Mouse (Mus musculus) forebrain, embryonic 10.5 days (tissue): ENCODE measurements around the gene Tra2a. TPM values are rescaled to one million over a fixed set of nuclear protein-coding genes. Genes with fewer than 3 reads are reported as not detected.
A peak's percentile ranks its signal among the peaks of the same experiment; 100 is the strongest.
"Not testable (repeated sequence)": the region's sequence is repeated elsewhere in the genome, so short reads cannot be mapped to it uniquely, and the experiment has no call there.

Experiments used
- DNase-seq: peaks from one replicate; pipeline ENCODE4 v3.0.0-alpha.2; 2017; ENCODE audit warnings: low spot score; ENCODE audit errors: extremely low spot score
- H3K27ac ChIP-seq: fragments of 300-500 bp; sonication (generic); 2 replicates; pipeline ENCODE4 v1.5.1; 2016; ENCODE audit warnings: mild to moderate bottlenecking
- H3K27me3 ChIP-seq: fragments of 300-500 bp; sonication (generic); 2 replicates; pipeline ENCODE4 v1.6.1; 2016; ENCODE audit warnings: mild to moderate bottlenecking; ENCODE audit not compliant: poor library complexity, severe bottlenecking
- H3K36me3 ChIP-seq: fragments of 300-500 bp; sonication (generic); replicated peaks from 2 replicates; pipeline ENCODE4 v1.6.1; 2016; ENCODE audit warnings: mild to moderate bottlenecking, moderate library complexity
- H3K4me1 ChIP-seq: fragments of 300-500 bp; sonication (generic); 2 replicates; pipeline ENCODE4 v1.6.1; 2016
- H3K4me3 ChIP-seq: fragments of 300-500 bp; sonication (generic); 2 replicates; pipeline ENCODE4 v1.5.1; 2016; ENCODE audit warnings: mild to moderate bottlenecking, moderate library complexity
- H3K9me3 ChIP-seq: fragments of 300-500 bp; sonication (generic); 2 replicates; pipeline ENCODE4 v1.6.1; 2016; ENCODE audit warnings: mild to moderate bottlenecking, moderate library complexity
- WGBS: fragments of 180-500 bp; shearing (Covaris S2); methylation state at CpG from one replicate; pipeline ENCODE4 v1.1.7; 2016; 5-methylcytosine and 5-hydroxymethylcytosine counted together
- polyA plus RNA-seq: library from polyadenylated mRNA; unstranded; fragments of >200 nt; fragmentation: Nextera tagmentation; extraction: Ambion mirVana; gene quantifications from 2 replicates; pipeline ENCODE4 v1.2.1, GENCODE M21; 2016

The Tra2a gene
- polyA plus RNA-seq, 1 experiment from 2014 or later = 127 TPM

DNA sequence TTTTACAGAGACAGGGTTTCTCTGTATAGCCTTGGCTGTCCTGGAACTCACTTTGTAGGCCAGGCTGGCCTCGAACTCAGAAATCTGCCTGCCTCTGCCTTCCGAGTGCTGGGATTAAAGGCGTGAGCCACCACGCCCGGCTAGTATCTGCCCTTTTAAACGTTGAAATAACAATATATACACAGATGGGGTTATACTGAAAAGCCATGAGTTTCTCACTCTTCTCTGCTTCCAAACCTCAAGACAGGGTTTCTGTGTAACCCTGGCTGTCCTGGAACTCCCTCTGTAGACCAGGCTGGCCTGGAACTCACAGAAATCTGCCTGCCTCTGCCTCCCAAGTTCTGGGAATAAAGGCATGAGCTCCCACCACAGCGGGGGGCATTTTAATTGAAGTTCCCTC is 613 bp upstream of the Tra2a start:
- Histone ChIP-seq H3K4me3 (peak overlapping the region; percentile 82; the same call in 1 of the 2 replicates), H3K4me1 (peaks cover 32% of the 10 kb centered on the region), H3K27ac (peak overlapping the region; percentile 99)
- H3K27me3 ChIP-seq, DNase-seq, H3K9me3 ChIP-seq, H3K36me3 ChIP-seq: not testable (repeated sequence)
- WGBS = 89% methylated on average over 7 of the region's 7 CpGs

DNA sequence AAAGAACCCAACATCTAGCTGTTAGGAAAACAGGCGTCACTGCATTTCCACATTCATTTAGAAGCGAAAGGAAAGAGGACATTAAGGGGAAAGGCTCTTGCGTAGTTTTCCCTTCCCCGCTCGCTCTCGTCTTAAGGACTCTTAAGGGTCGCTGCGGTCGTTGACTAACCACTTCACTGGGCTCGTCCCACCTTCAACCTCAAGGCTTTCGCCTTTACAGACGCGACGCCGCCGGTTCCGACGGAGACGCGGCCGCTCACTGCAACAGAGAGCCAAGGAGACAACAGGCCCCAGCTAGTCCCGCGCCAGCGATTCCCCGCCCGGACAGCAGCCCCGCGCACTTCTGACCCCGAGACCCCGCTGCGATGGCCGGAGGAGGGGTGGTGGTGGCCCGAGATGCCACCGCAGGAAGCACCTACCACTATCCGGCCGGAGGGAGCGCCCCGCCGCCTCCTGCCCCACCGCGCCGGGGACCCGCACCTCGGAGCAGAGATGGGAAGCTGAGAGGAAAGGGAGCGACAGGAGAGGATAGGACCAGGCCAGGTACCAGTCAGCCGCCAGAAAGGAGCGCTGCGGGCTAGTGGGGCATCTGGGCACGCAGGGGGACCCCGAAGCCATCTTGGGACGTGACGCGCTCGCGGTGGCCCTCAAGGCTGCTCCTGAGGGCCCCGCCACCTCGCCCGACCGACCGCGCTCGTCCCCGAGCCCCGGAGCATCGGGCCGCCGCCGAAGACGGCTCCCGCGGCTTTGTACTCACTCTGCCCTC is 569 bp downstream of the Tra2a start:
- Histone ChIP-seq H3K4me1 (peaks cover 32% of the 10 kb centered on the region), H3K4me3 (peak overlapping the region; percentile 82), H3K27ac (peak overlapping the region; percentile 99), H3K36me3 (peaks cover 15% of the 10 kb centered on the region), H3K9me3 (no peaks in the 10 kb centered on the region), H3K27me3 (no peaks in the 10 kb centered on the region)
- WGBS = under 1% methylated on average over 70 of the region's 71 CpGs
- DNase-seq = peak; percentile 59

DNA sequence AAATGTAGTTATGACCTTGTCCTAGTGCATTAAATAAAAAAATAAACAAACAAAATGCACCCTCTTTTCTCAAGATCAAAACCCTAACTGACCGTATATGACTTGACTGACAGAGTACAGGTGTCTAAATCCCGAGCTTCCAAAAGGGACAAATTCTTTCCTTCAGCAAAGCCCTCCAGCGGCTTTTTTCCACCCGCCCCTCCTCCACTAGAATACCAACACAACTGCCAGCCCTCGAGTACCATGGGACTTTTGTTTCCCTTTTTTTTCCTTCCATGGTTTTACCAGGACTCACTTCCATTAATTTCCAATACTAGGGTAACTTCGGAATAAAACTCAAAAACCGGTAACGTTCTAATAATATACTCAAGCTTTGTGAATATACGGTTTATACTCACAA is 1.4 kb downstream of the Tra2a start:
- WGBS = under 1% methylated on average over 9 of the region's 9 CpGs
- H3K4me1 ChIP-seq = peaks cover 36% of the 10 kb centered on the region
- DNase-seq = no peak
- H3K36me3 ChIP-seq = peaks cover 20% of the 10 kb centered on the region
- no peaks in the 10 kb centered on the region for H3K27me3 ChIP-seq
- H3K27ac ChIP-seq = peak overlapping the region; percentile 99
- H3K4me3 ChIP-seq = peak overlapping the region; percentile 82
- H3K9me3 ChIP-seq = no peaks in the 10 kb centered on the region

DNA sequence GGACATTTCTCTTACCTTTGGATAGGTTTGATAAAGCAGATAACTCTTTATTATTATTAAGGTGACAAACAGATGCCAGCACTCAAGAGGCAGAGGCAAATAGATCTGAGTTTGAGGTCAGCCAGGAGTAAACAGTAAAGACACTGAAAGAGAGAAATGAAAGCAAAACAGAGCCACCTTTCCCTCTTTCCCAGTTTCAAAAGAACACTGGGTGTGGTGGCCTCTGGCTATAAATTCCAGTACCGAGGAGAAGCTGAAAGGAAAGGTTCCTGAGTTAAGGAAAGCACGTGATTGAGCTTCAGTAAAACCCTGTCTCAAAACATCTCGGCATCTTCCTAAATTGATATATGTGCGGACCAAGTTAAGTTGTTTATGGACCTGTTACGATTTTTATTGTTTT is 4.1 kb downstream of the Tra2a start:
- Histone ChIP-seq H3K4me1 (peaks cover 36% of the 10 kb centered on the region), H3K9me3 (no peaks in the 10 kb centered on the region), H3K27me3 (no peaks in the 10 kb centered on the region), H3K4me3 (no peak overlapping the region), H3K36me3 (peaks cover 23% of the 10 kb centered on the region), H3K27ac (no peak overlapping the region)
- no peak for DNase-seq
- WGBS = 52% methylated on average over 5 of the region's 5 CpGs

DNA sequence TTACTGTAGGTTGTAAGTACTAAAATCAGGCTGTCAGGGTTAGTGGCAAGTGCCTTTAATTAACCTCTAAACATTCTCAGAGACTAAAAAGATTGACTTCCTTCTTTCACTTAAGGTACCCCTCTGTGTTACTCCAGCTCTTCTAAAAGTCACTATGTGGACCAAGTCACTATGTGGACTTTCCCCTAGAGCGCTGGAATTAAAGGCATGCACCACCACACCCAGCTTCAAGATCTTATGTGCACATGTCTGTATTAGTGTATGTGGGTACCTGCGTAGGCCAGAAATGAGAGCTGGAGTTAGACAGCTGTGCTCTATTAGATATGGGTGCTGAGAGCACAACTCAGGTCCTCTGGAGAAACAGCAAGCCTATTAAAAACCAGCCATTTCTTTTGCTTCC is 6.0 kb downstream of the Tra2a start:
- Histone ChIP-seq H3K27ac (no peak overlapping the region), H3K4me1 (peaks cover 33% of the 10 kb centered on the region), H3K4me3 (no peak overlapping the region), H3K36me3 (peaks cover 27% of the 10 kb centered on the region), H3K9me3 (no peaks in the 10 kb centered on the region), H3K27me3 (no peaks in the 10 kb centered on the region)
- 97% methylated on average over 2 of the region's 2 CpGs for WGBS
- DNase-seq = no peak

DNA sequence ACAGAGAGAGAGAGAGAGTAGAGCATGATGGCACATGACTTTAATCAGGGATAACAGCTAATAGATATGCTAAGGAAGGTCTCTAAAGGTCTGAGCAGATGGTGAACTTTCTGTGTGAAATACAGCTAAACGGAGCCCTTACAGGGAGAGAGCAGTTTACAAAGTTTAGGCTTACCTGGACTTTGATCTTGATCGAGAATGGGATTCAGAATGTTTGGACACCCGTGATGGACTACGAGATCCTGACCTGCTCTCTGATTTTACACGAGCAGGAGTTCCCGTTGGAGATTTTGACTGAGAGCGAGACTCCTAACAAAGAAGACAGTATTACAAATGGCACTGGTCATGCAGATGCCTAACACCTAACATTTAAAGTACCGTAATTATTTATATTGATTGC is 11.6 kb downstream of the Tra2a start:
- no peaks in the 10 kb centered on the region for H3K4me1 ChIP-seq
- 94% methylated on average over 8 of the region's 8 CpGs for WGBS
- H3K27ac ChIP-seq = no peak overlapping the region
- no peak overlapping the region for H3K4me3 ChIP-seq
- H3K27me3 ChIP-seq = no peaks in the 10 kb centered on the region
- peaks cover 64% of the 10 kb centered on the region for H3K36me3 ChIP-seq
- H3K9me3 ChIP-seq = no peaks in the 10 kb centered on the region
- no peak for DNase-seq

DNA sequence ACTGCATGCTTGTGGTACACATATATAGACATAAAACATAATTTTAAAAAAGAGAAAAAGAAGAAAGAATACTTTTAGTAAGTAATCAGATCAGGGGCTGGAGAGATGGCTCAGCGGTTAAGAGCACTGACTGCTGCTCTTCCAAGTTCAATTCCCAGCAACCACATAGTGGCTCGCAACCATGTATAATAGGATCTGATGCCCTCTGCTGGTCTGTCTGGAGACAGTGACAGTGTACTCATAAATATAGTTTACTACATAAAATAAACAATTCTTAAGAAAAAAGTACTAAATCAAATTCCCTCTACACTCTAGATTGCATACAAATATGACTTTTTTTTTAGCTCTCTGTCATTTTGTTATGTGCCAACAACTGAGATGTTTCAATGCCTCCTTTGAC is 12.6 kb downstream of the Tra2a start:
- Histone ChIP-seq H3K9me3 (no peaks in the 10 kb centered on the region), H3K27ac (no peak overlapping the region), H3K27me3 (no peaks in the 10 kb centered on the region), H3K4me3 (no peak overlapping the region), H3K36me3 (peaks cover 71% of the 10 kb centered on the region), H3K4me1 (no peaks in the 10 kb centered on the region)
- WGBS = 99% methylated on average over 2 of the region's 2 CpGs
- DNase-seq = no peak

DNA sequence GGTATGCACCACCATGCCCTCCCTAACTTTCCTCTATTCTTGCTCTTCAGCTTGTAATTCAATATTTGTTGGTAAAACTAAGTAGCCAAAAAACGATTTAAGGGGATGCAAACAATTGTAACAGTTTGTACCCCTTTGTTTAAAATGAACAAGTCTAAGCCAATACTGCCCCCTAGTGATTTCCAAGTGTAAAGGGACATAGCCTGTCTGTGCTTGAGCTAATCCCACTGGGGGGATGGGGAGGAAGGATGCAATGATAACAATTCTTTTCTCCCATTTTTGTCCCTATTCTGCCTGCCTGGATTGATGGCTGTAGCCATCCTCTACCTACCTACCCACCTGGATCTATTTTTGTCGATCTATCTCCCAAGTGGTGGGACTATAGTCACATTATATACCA is 16.6 kb downstream of the Tra2a start:
- H3K36me3 ChIP-seq = peaks cover 99% of the 10 kb centered on the region
- no peak for DNase-seq
- no peak overlapping the region for H3K4me3 ChIP-seq
- no peaks in the 10 kb centered on the region for H3K4me1 ChIP-seq
- H3K9me3 ChIP-seq = no peaks in the 10 kb centered on the region
- H3K27ac ChIP-seq = no peak overlapping the region
- no peaks in the 10 kb centered on the region for H3K27me3 ChIP-seq
- WGBS = 78% methylated on average over 2 of the region's 2 CpGs

DNA sequence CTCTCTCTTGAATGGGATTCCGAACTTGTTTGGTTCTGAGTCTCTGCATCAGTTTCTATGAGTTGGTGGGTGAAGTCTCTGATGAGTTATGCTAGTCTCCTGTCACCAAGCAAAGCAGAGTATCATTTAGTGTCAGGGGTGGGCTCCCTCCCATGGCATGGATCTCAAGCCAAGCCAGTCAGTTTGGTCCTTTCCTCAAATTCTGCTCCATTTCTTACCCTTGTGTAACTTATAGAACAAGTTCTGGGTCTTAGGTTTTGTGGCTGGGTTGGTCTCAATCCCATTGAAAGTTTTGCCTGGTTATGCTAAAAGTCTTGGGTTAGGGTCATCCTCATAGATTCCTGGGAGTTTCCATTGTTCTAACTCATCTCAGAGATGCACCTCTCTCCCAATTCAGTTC is 21.5 kb downstream of the Tra2a start:
- DNase-seq = no peak

DNA sequence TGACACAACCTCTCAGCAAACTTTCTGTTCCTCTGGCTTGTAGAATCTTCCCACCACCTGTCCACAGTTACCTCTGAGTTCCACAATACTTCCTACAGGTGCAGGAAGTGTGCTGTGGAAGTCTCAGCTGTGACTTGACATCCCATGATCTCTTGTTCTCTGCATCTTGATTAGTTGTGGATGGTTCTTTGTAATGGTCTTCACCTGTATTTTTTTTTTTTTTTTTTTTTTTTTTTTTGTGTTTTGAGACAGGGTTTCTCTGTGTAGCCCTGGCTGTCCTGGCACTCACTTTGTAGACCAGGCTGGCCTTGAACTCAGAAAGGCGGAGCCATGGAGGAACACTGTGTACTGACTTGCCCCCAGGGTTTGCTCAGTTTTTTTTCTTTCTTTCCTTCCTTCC is 22.3 kb downstream of the Tra2a start:
- Histone ChIP-seq H3K4me1 (peaks cover 6% of the 10 kb centered on the region), H3K36me3 (peaks cover 57% of the 10 kb centered on the region), H3K4me3 (no peak overlapping the region), H3K27ac (no peak overlapping the region), H3K9me3 (no peaks in the 10 kb centered on the region), H3K27me3 (no peaks in the 10 kb centered on the region)
- WGBS = 93% methylated on average over 1 of the region's 1 CpGs
- no peak for DNase-seq

More for the DNA sequence above, 21.5 kb downstream of the Tra2a start:
- H3K9me3 ChIP-seq = no peaks in the 10 kb centered on the region
- H3K36me3 ChIP-seq = peaks cover 65% of the 10 kb centered on the region
- H3K4me1 ChIP-seq = peaks cover 6% of the 10 kb centered on the region
- 100% methylated on average over 1 of the region's 1 CpGs for WGBS
- H3K27ac ChIP-seq = no peak overlapping the region
- no peaks in the 10 kb centered on the region for H3K27me3 ChIP-seq
- no peak overlapping the region for H3K4me3 ChIP-seq

DNA sequence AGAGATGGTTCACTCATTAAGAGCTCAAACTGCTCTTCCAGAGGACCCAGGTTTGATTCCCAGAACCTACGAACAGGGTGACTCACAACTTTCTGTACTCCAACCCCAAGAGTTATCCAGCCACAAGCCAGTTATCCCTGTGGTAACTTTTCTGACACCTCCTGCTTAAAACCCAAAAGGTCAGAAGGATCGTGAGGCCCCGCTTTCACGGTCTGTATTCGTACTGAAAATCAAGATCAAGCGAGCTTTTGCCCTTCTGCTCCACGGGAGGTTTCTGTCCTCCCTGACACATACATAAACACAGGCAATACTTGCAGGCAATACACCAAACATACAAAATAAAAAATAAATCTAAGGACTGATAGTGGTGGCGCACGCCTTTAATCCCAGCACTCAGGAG is 27.5 kb downstream of the Tra2a start:
- Histone ChIP-seq H3K36me3 (peaks cover 6% of the 10 kb centered on the region), H3K9me3 (peaks cover 3% of the 10 kb centered on the region; the same call in 1 of the 2 replicates), H3K4me3 (no peak overlapping the region)

DNA sequence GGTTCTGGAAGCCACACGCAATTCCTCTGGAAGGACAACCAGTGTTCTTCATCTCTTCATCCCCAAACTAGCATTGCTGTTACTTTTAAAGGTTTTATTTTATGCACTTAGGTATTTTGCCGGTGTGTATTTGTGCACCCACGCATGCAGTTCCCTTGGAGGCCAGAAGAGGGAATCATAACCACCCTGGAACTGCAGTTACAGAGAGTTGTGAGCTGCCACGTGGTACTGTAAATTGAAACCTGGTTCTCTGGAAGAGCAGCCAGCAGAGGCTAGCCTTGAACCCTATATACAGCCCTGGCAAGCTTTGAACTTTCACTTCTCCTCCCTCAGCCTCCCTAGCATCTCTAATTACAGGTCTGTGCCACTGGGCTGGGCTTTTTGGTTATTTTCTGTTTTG is 30.5 kb downstream of the Tra2a start:
- no peak for DNase-seq
- H3K4me3 ChIP-seq = no peak overlapping the region
- no peaks in the 10 kb centered on the region for H3K36me3 ChIP-seq
- no peaks in the 10 kb centered on the region for H3K27me3 ChIP-seq
- no peak overlapping the region for H3K27ac ChIP-seq
- H3K4me1 ChIP-seq = peaks cover 6% of the 10 kb centered on the region
- WGBS = 56% methylated on average over 4 of the region's 4 CpGs
- peaks cover 3% of the 10 kb centered on the region; the same call in 1 of the 2 replicates for H3K9me3 ChIP-seq

More for the DNA sequence above, 27.5 kb downstream of the Tra2a start:
- Histone ChIP-seq H3K27ac (no peak overlapping the region), H3K27me3 (no peaks in the 10 kb centered on the region), H3K4me1 (peaks cover 6% of the 10 kb centered on the region)
- peak; percentile 65 for DNase-seq
- 67% methylated on average over 9 of the region's 9 CpGs for WGBS

DNA sequence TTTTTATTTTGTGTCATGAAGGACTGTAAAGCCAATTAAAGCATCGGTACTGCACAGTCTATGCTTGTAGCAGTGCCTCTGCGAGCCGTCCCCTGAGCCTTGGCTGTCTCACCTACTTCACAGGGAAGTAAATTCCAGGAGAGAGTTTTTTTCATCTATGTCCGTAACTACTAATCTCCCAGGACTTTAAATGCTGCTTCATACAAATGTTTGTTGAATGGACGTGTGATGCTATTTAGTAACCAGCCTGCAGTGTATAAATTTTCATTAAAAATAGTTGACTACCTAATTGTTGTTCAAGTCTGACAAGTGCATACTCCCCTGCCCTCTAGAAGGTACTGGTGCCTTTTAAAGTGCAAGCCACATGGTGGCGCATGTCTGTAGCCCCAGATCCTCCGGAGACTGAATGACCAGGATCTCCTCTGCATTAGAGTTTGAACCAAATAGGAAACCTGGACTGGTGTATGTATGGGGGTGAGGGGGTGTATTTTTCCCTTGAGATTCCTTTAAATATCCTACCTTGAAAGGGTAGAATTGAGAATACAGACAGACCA is 35.6 kb downstream of the Tra2a start:
- Histone ChIP-seq H3K4me3 (no peak overlapping the region), H3K9me3 (no peaks in the 10 kb centered on the region), H3K4me1 (peaks cover 18% of the 10 kb centered on the region), H3K36me3 (no peaks in the 10 kb centered on the region), H3K27me3 (no peaks in the 10 kb centered on the region), H3K27ac (no peak overlapping the region)
- no peak for DNase-seq
- 15% methylated on average over 7 of the region's 7 CpGs for WGBS
